Mouse (Mus musculus): ENCODE measurements around the gene Tbxas1. TPM values are rescaled to one million over a fixed set of nuclear protein-coding genes. Genes with fewer than 3 reads are reported as not detected.

Gene Tbxas1
- polyA plus RNA-seq, 1 experiment from 2014 or later: 1.4 TPM

GRCm38 (mm10) chr6:38941016-38941415 lies 65.8 kb downstream of the Tbxas1 start:
- Histone ChIP-seq H3K36me3 (0 out of 2 replicates have a peak, but pooled peaks cover 3% of the 10 kb centered on the region), H3K27me3 (ENCODE audit: insufficient read depth, poor library complexity, severe bottlenecking) (no peaks in the 10 kb centered on the region), H3K4me3 (no peak overlapping the region), H3K9me3 (no peaks in the 10 kb centered on the region), H3K4me1 (peaks cover 33% of the 10 kb centered on the region), H3K27ac (peak overlapping the region; percentile 18; the same call in 1 of the 2 replicates)
- 83% methylated on average over 1 of the region's 1 CpGs for WGBS
- no peak for DNase-seq (ENCODE audit: low spot score)

DNA sequence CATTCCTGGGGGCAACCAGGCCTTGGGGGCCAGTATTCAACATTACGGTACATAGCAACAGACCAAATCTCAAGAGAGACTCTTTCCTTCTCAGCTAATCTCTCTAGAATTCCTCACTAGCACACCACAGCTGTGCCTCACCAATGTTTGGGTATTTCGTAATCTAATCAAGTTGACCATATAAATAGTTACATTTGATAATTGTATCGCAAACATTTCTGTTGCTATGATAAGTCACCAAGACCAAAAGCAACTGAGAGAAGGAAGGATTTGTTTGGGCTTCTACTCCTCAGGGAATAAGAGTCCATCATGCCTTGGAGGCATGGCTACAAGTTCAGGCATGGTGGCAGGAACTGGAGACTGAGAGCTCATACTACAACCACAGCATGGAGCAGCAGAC lies 67.6 kb downstream of the Tbxas1 start:
- H3K36me3 ChIP-seq: 0 out of 2 replicates have a peak, but pooled peaks cover 3% of the 10 kb centered on the region
- peaks cover 31% of the 10 kb centered on the region for H3K4me1 ChIP-seq
- H3K9me3 ChIP-seq: no peaks in the 10 kb centered on the region
- H3K27me3 ChIP-seq (ENCODE audit: insufficient read depth, poor library complexity, severe bottlenecking): no peaks in the 10 kb centered on the region
- 82% methylated on average over 3 of the region's 3 CpGs for WGBS
- H3K4me3 ChIP-seq: no peak overlapping the region
- no peak for DNase-seq (ENCODE audit: low spot score)
- no peak overlapping the region for H3K27ac ChIP-seq

- Histone ChIP-seq H3K27ac (no peak overlapping the region), H3K4me3 (no peak overlapping the region), H3K36me3 (0 out of 2 replicates have a peak, but pooled peaks cover 3% of the 10 kb centered on the region), H3K27me3 (ENCODE audit: insufficient read depth, poor library complexity, severe bottlenecking) (no peaks in the 10 kb centered on the region), H3K4me1 (peaks cover 19% of the 10 kb centered on the region), H3K9me3 (no peaks in the 10 kb centered on the region)
- WGBS: 94% methylated on average over 8 of the region's 8 CpGs
- no peak for DNase-seq (ENCODE audit: low spot score)
Observed at GRCm38 (mm10) chr6:38944392-38944791, 69.2 kb downstream of the Tbxas1 start.

DNA sequence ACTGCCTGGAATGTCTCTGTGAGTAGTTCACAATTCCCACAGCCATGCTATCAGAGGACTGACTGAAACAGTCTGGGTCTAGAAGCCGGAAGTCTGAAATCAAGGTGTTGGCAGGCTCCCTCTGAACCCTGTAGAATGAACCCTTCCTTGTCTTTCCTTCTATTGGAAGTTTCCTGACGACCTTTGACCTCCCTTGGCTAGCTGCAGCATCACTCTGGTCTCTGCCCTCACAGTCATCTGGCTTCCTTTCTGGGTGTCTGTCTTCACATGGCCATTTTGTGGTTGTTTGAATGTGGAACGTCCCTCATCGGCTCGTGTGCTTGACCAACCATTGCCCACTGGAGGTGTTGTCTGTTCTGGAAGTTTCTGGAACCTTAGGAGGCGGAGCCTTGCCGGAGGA lies 69.6 kb downstream of the Tbxas1 start:
- peaks cover 22% of the 10 kb centered on the region for H3K4me1 ChIP-seq
- DNase-seq (ENCODE audit: low spot score): no peak
- 87% methylated on average over 7 of the region's 7 CpGs for WGBS
- H3K9me3 ChIP-seq: no peaks in the 10 kb centered on the region
- no peak overlapping the region for H3K4me3 ChIP-seq
- H3K36me3 ChIP-seq: 0 out of 2 replicates have a peak, but pooled peaks cover 3% of the 10 kb centered on the region
- H3K27me3 ChIP-seq (ENCODE audit: insufficient read depth, poor library complexity, severe bottlenecking): no peaks in the 10 kb centered on the region
- no peak overlapping the region for H3K27ac ChIP-seq

DNA sequence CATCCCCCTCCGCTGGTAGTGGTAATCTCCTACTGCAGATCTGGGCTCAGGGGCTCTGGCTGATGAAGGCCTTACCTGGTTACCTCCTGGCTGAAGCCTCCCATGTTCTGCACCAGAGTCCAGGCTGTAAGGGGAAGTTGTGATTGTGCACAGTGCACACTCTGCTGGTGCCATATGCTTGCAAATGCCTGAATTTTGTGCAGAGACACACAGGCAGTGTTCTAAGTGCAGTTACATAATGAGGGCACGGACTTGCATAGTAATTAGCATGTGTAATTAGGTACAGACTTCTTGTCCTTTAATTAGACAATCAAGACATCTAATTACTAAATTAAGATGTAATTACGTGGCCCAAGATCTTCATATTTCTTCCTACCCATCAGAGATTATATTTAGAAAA lies 70.5 kb downstream of the Tbxas1 start:
- Histone ChIP-seq H3K27me3 (ENCODE audit: insufficient read depth, poor library complexity, severe bottlenecking) (no peaks in the 10 kb centered on the region), H3K4me1 (peaks cover 25% of the 10 kb centered on the region), H3K4me3 (no peak overlapping the region), H3K36me3 (0 out of 2 replicates have a peak, but pooled peaks cover 3% of the 10 kb centered on the region), H3K9me3 (no peaks in the 10 kb centered on the region), H3K27ac (no peak overlapping the region)
- no peak for DNase-seq (ENCODE audit: low spot score)
- WGBS: 82% methylated on average over 3 of the region's 3 CpGs

DNA sequence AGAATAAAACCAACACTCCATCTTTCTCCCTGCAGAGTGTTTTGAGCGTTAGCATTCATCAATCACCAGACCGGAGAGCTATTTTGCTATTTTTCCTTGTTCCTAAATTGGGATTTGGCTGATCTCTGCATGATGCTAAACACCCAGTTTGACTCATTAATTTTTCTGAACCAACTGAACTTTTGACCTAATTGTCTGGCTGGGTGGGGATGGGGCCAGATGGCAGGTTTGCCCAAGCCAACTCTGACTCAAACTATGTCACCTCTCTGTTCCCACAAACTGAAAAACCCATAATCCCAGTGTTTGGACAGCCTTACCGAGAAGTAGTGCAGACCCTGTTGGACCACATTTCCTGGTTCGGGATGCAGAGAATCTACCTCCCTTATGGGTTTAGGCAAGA lies 72.1 kb downstream of the Tbxas1 start:
- H3K9me3 ChIP-seq: no peaks in the 10 kb centered on the region
- H3K27me3 ChIP-seq (ENCODE audit: insufficient read depth, poor library complexity, severe bottlenecking): no peaks in the 10 kb centered on the region
- DNase-seq (ENCODE audit: low spot score): no peak
- WGBS: 92% methylated on average over 4 of the region's 4 CpGs
- no peak overlapping the region for H3K4me3 ChIP-seq
- H3K4me1 ChIP-seq: peaks cover 21% of the 10 kb centered on the region
- H3K27ac ChIP-seq: no peak overlapping the region
- 0 out of 2 replicates have a peak, but pooled peaks cover 3% of the 10 kb centered on the region for H3K36me3 ChIP-seq

GRCm38 (mm10) chr6:38949683-38950161 lies 74.5 kb downstream of the Tbxas1 start:
- Histone ChIP-seq H3K4me1 (peaks cover 23% of the 10 kb centered on the region), H3K27ac (peak overlapping the region; percentile 88), H3K27me3 (ENCODE audit: insufficient read depth, poor library complexity, severe bottlenecking) (no peaks in the 10 kb centered on the region), H3K9me3 (no peaks in the 10 kb centered on the region), H3K36me3 (no peaks in the 10 kb centered on the region), H3K4me3 (no peak overlapping the region)
- 16% methylated on average over 5 of the region's 5 CpGs for WGBS
- no peak for DNase-seq (ENCODE audit: low spot score)

DNA sequence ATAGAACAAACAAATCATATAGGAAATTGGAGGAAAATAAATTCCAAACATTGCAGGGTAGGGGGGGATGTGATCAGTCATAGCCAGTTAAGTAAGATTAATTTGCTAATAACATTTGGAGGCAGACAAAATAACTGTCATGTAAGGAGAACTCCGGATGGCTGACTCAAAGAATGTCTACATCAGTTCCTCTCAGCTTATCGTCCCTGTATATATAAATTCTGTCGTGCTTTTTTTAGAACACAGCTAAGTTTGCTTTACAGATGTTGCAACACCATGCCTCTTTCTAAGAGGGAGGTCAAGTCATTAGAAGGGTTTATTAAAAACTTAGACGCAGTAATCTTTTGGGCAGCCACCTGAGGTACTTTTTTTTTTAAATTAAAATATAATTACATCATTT lies 75.1 kb downstream of the Tbxas1 start:
- Histone ChIP-seq H3K27ac (peak overlapping the region; percentile 88), H3K36me3 (no peaks in the 10 kb centered on the region), H3K4me1 (peaks cover 23% of the 10 kb centered on the region), H3K4me3 (no peak overlapping the region), H3K27me3 (ENCODE audit: insufficient read depth, poor library complexity, severe bottlenecking) (no peaks in the 10 kb centered on the region), H3K9me3 (no peaks in the 10 kb centered on the region)
- no peak for DNase-seq (ENCODE audit: low spot score)
- 40% methylated on average over 4 of the region's 4 CpGs for WGBS

DNA sequence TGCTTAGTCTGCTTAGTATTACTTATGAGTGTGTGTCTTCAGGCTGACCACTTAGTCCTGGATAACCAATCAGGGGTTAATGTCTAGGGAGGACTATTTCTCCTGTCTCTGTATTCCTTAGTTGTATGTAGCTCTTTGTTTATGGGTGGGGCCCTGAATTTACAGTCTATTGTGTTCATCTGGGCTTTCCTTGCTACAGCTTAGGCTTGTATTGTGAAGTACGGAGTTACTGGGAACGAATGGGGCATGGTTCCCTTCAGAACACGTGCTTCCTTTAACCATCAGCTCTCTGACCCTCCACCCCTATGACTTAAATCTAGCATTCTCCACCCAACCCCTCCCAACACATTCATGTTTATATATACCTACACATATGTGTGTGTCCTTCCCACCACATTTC lies 75.6 kb downstream of the Tbxas1 start:
- no peak overlapping the region for H3K4me3 ChIP-seq
- 73% methylated on average over 3 of the region's 3 CpGs for WGBS
- no peaks in the 10 kb centered on the region for H3K27me3 ChIP-seq (ENCODE audit: insufficient read depth, poor library complexity, severe bottlenecking)
- H3K27ac ChIP-seq: peak overlapping the region; percentile 56; the same call in 1 of the 2 replicates
- DNase-seq (ENCODE audit: low spot score): no peak
- no peaks in the 10 kb centered on the region for H3K9me3 ChIP-seq
- H3K36me3 ChIP-seq: no peaks in the 10 kb centered on the region
- H3K4me1 ChIP-seq: peaks cover 23% of the 10 kb centered on the region

GRCm38 (mm10) chr6:38956641-38957040 lies 81.4 kb downstream of the Tbxas1 start:
- WGBS: 70% methylated on average over 2 of the region's 2 CpGs
- H3K27ac ChIP-seq: no peak overlapping the region
- DNase-seq (ENCODE audit: low spot score): no peak
- no peaks in the 10 kb centered on the region for H3K9me3 ChIP-seq
- no peaks in the 10 kb centered on the region for H3K27me3 ChIP-seq (ENCODE audit: insufficient read depth, poor library complexity, severe bottlenecking)
- no peak overlapping the region for H3K4me3 ChIP-seq
- no peaks in the 10 kb centered on the region for H3K36me3 ChIP-seq
- peaks cover 23% of the 10 kb centered on the region for H3K4me1 ChIP-seq

- H3K36me3 ChIP-seq: no peaks in the 10 kb centered on the region
Observed at GRCm38 (mm10) chr6:38957246-38957645, 82.0 kb downstream of the Tbxas1 start.

GRCm38 (mm10) chr6:38959502-38959901 lies 84.3 kb downstream of the Tbxas1 start:
- no peaks in the 10 kb centered on the region for H3K36me3 ChIP-seq
- no peak overlapping the region for H3K4me3 ChIP-seq
- H3K9me3 ChIP-seq: no peaks in the 10 kb centered on the region
- H3K4me1 ChIP-seq: peaks cover 18% of the 10 kb centered on the region
- DNase-seq (ENCODE audit: low spot score): no peak
- H3K27ac ChIP-seq: no peak overlapping the region
- WGBS: 87% methylated on average over 9 of the region's 9 CpGs
- no peaks in the 10 kb centered on the region for H3K27me3 ChIP-seq (ENCODE audit: insufficient read depth, poor library complexity, severe bottlenecking)

More at GRCm38 (mm10) chr6:38957246-38957645, 82.0 kb downstream of the Tbxas1 start:
- no peak overlapping the region for H3K4me3 ChIP-seq
- H3K27me3 ChIP-seq (ENCODE audit: insufficient read depth, poor library complexity, severe bottlenecking): no peaks in the 10 kb centered on the region
- H3K9me3 ChIP-seq: no peaks in the 10 kb centered on the region
- whole genome bisulfite sequencing: 68% methylated on average over 5 of the region's 5 CpGs
- peaks cover 23% of the 10 kb centered on the region for H3K4me1 ChIP-seq
- H3K27ac ChIP-seq: no peak overlapping the region
- DNase-seq (ENCODE audit: low spot score): no peak

DNA sequence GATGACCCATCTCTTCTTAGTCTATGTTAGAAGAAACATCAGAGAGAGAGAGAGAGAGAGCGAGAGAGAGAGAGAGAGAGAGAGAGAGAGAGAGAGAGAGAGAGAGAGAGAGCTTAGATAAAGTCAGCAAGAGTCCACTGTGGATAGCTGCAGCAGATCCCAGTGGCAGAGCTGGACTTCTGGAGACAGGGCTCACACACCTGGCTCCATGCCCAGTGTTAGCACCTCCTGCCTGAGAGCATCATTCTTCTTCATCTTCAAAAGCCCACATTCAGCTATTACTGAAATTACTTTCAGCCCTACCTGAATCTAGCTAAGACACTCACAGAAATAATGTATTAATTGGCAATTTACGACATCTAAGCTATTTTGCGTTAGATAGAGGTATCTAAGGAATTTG lies 85.2 kb downstream of the Tbxas1 start:
- peaks cover 18% of the 10 kb centered on the region for H3K4me1 ChIP-seq
- H3K4me3 ChIP-seq: no peak overlapping the region
- WGBS: 82% methylated on average over 2 of the region's 3 CpGs
- peak overlapping the region; percentile 29; the same call in 1 of the 2 replicates for H3K27ac ChIP-seq
- no peak for DNase-seq (ENCODE audit: low spot score)
- no peaks in the 10 kb centered on the region for H3K36me3 ChIP-seq
- H3K9me3 ChIP-seq: no peaks in the 10 kb centered on the region
- no peaks in the 10 kb centered on the region for H3K27me3 ChIP-seq (ENCODE audit: insufficient read depth, poor library complexity, severe bottlenecking)

Data from heart, embryonic 10.5 days (tissue).